Mouse (Mus musculus) Muller cell, postnatal 12 days (primary cell): ENCODE data around the gene Tnfrsf8.
"Not testable (repeated sequence)": the region's sequence is repeated elsewhere in the genome, so short reads cannot be mapped to it uniquely, and the experiment has no call there.

Experiments used
- DNase-seq: peaks from one replicate; pipeline ENCODE4 v3.0.0-alpha.2; 2015; ENCODE audit errors: inconsistent ontology term

Gene Tnfrsf8

DNA sequence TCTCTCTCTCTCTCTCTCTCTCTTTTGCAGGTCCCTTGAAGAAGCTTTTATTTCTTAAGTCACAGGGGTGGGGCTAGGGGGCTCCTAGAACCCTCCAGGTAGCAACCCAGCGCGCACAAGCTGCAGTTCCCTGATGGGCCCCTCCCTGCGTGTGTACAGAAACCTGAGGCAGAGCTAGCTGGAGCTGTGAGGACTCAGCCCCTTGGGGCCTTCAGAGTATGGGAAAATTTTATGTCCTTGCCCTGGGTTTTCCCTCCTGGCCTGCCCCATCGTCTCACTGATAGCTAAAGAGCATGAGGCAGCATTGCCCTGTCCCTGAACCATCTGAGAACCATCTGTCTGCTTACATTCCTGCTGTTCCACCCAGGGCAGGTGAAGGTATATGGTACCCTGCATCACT lies 8.5 kb downstream of the Tnfrsf8 start:
- DNase-seq: no peak

- not testable (repeated sequence) for DNase-seq
These were observed 9.2 kb downstream of the Tnfrsf8 start for GRCm38 (mm10) chr4:145305661-145306362.

DNA sequence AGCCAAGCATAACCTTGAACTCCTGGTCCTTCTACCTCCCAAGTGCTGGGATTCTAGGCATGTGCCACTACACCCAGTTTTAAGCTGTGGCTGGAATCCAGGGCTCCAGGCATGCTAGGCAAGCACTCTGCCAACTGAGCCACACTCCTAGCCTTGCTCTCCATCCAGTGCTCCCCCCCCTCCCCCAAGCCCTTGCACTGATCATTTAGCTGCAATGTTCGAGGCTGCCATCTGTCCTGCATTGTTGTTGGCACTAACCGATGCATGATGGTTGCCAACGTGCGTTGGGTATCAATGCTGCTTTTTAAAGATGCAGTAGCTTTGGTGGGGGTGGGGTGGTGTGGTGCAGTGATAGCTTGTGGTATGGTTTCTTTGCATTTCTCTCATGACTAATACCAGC lies 10.9 kb downstream of the Tnfrsf8 start:
- DNase-seq: no peak

DNA sequence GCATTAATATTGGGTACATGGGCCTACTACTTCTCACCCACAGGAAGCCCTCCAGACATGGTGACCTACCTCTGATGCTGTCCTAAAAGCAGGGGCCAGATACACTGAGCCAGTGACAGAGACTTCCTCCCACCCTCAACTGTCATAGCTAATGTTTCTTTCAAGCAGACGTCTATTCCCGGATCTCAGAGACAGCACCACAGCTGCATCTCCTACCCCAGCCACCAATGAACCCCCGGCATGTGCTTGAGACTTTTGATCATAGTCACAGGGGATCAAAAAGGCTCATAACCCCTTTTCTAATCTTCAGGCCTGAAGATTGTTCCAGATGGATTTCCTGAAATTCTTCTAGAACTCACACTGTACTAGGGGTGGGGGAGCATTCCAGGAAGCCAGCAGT lies 12.9 kb downstream of the Tnfrsf8 start:
- DNase-seq: no peak

- no peak for DNase-seq
These were observed 14.6 kb downstream of the Tnfrsf8 start for GRCm38 (mm10) chr4:145300210-145300927.

DNA sequence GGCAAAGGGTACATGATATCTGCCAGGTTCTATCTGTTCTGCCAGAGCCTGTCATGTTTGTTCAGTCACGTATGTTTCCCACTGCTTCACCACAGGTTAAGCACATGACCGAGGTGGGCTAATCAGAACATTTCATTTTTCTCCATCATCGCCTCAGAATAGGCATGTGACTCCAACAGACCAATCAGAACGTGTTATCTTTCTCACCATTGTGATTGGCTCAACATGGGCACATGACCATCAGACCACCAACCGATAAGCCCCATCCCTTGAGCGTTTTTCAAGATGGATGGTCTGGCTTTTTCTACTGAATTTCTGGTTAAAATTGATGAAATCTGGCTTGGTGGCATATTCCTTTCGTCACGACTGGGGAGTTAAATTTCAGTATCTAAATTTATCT lies 15.6 kb downstream of the Tnfrsf8 start:
- DNase-seq: no peak

DNA sequence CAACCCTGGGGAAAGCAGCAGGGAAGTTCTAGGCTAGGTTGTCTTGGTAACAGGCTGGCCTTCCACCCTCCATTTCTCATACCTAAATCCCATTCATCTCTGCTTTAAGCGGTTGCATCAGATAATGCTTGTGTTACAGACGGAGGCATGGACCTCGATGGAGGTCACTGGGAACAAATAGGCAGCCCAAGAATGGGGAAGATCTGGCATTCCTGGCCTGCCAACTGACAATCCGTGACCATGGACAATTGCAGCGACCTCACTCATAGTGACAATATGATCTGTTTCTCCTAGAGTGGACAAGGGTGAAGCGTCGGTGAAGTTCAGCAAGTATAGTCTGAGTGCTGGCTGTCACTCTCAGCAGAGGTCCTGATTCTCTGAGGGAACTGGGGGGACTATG lies 16.1 kb downstream of the Tnfrsf8 start:
- DNase-seq: no peak

- DNase-seq: peak; percentile 29
These were observed 19.2 kb downstream of the Tnfrsf8 start for GRCm38 (mm10) chr4:145295589-145296300.

GRCm38 (mm10) chr4:145294588-145294987 lies 20.4 kb downstream of the Tnfrsf8 start:
- DNase-seq: no peak

GRCm38 (mm10) chr4:145286369-145287120 lies 28.4 kb downstream of the Tnfrsf8 start:
- peak; percentile 74 for DNase-seq

- no peak for DNase-seq
These were observed 30.3 kb downstream of the Tnfrsf8 start for GRCm38 (mm10) chr4:145284675-145285074.

DNA sequence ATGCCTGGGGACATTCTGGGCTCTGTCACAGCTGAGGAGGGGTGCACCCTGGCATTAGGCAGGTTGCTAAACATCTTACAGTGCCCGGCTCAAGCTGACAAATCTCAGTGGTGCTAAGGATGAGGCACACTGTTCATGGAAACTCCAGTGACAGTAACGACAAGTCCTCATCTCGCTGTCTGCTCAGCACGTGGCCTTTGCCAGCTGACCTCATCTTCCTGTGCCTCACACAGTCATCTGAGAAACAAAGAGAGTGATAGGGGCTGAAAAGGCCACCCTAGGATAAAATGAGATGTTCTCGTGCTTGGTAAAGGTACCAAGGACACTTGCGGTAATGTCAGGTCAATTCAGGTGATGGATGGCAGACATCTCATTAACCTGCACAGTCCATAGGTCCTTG lies 31.5 kb downstream of the Tnfrsf8 start:
- no peak for DNase-seq

DNA sequence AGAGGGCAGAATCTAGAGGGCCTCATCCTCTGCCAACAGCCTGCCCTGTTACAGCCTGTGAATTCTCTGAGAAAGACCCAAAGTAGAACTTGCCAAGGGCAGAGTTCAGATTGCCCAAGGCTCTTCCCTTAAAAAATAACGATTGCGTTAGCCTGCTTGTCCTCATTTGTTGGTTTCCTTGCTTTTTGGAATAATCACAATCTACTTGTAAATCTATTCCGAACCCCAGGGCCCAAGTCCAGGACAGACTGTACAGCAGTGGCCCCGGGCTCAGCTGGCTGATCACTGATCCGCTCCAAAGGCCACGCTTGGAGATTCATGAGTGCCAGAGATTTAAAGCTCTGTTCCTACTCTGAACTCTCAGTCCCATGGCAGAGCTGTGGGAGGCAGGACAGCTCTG lies 34.0 kb downstream of the Tnfrsf8 start:
- no peak for DNase-seq

DNA sequence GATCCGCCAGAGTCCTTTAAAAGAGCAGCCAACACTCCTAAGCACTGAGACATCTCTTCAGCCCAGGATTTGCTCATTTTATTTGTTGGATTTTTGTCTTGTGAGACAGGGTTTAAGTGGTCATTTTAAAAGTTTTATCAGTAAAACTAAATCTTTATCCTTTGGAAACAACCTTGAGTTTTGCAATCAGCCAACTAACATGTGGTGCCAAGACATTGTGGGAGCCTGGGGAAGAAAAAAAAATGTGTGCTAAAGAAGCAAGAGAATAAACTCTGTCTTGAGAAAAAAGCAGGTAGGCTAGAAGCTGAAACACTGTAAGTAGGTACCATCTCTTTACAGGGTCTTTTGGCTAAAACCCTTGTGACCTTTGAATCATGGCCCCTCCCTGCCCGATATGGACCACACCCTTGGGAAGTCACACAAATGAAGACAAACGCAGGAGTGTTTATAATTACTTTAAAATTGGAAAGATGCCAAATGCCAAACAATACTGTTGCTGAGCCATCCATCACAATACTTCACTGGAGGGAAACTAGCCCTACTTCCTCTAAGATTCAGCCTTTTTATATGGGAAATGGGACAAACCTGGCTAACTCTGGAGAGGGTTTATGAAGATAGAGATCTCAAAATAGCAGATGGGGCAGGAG lies 36.1 kb downstream of the Tnfrsf8 start:
- no peak for DNase-seq

DNA sequence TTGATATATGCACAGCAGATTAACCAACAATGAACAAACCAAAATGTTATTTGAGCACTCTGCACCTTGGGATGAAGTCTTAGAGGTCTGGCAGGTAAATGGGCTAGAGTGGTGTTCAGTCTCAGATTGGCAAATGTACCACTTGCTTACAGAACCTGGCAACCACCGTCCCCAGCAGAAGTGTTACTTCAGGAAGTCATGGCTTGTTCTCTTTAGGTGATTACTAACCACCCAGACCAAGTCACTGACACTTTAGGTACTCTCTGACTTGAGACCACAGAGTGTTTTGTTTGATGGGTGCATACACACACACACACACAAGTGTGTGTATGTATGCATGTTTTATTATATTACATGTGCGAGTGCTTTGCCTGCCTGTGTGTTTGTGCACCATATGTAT lies 36.7 kb downstream of the Tnfrsf8 start:
- no peak for DNase-seq

GRCm38 (mm10) chr4:145276368-145277249 lies 38.4 kb downstream of the Tnfrsf8 start:
- no peak for DNase-seq

DNA sequence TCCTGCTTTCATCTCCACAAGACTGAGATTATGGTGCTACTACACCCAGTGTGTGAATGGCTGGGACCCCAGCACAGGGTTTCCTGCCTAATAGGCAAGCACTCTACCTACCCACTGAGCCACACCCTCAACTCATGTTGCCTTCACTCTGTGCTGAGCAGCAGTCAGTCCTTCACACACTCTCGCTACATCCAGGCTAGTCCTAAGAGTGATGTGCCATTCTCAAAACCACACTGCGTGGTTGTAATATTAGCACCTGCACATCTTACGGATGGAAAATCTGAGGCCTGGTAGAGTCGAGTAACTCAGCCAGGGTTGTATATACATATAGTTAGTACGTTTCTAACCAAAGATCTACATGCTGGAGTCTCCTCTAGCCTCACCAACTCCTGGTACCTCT lies 40.1 kb downstream of the Tnfrsf8 start:
- no peak for DNase-seq

DNA sequence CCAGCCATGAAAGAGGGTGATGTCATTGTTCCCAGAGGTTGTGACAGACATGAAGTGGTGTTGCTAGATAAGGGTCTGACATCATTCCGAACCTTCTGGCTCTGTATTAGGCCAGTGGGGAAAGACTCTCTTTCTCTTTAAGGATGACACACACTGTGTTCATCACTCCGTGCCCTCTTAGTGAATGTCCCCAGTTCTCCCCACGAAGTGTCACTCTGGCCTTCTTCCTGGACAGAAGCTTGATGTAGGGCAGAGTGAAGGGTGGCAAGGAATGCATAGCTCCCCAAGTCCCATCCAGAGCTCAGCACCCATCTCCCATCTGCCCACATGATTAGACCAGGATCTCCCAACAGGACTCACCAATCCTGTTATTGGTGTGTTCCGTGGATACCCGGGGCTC lies 41.0 kb downstream of the Tnfrsf8 start:
- DNase-seq: no peak

GRCm38 (mm10) chr4:145272763-145273162 lies 42.2 kb downstream of the Tnfrsf8 start:
- peak; percentile 77 for DNase-seq

- no peak for DNase-seq
These were observed 43.3 kb downstream of the Tnfrsf8 start for GRCm38 (mm10) chr4:145271634-145272033.

GRCm38 (mm10) chr4:145270136-145270535 lies 44.8 kb downstream of the Tnfrsf8 start:
- no peak for DNase-seq
